Mouse (Mus musculus) myocyte (in vitro differentiated cells): ENCODE measurements around the gene Pced1a. TPM values are rescaled to one million over a fixed set of nuclear protein-coding genes. Genes with fewer than 3 reads are reported as not detected.
"Not testable (repeated sequence)": the region's sequence is repeated elsewhere in the genome, so short reads cannot be mapped to it uniquely, and the experiment has no call there.

Experiments
- H3K27me3 ChIP-seq: one replicate; pipeline ENCODE4 v1.6.1; 2011; ENCODE audit not compliant: control insufficient read depth, insufficient read depth, insufficient read length
- H3K36me3 ChIP-seq: one replicate; pipeline ENCODE4 v1.6.1; 2011; ENCODE audit not compliant: control insufficient read depth, insufficient read depth
- H3K4me2 ChIP-seq: one replicate; pipeline ENCODE4 v1.6.1; 2011; ENCODE audit warnings: low read depth, control low read depth
- H3K4me3 ChIP-seq: one replicate; pipeline ENCODE4 v1.5.1; 2011; ENCODE audit warnings: mild to moderate bottlenecking, control low read depth, moderate library complexity
- H3K79me2 ChIP-seq: one replicate; pipeline ENCODE4 v1.6.1; 2011; ENCODE audit not compliant: control insufficient read depth, insufficient read depth
- H3ac ChIP-seq: one replicate; pipeline ENCODE4 v1.6.1; 2011; ENCODE audit not compliant: control insufficient read depth, insufficient read length
- CEBPB ChIP-seq: IDR thresholded peaks from 2 replicates; pipeline ENCODE4 v1.6.1; 2011; ENCODE audit warnings: mild to moderate bottlenecking, moderate library complexity; ENCODE audit not compliant: poor library complexity, insufficient read depth, severe bottlenecking
- E2F4 ChIP-seq: IDR thresholded peaks from one replicate; pipeline ENCODE4 v1.6.1; 2011; ENCODE audit warnings: mild to moderate bottlenecking, control low read depth, moderate library complexity; ENCODE audit not compliant: insufficient read depth
- MAX ChIP-seq: IDR thresholded peaks from one replicate; pipeline ENCODE4 v1.6.1; 2011; ENCODE audit warnings: low read depth, mild to moderate bottlenecking, control low read depth
- MYOD1 ChIP-seq, 3 experiments: IDR thresholded peaks; one replicate each; pipeline ENCODE4 v1.6.1; 2011; ENCODE audit warnings: control low read depth in 2 of 3, low read depth in 2 of 3, mild to moderate bottlenecking in 2 of 3, moderate library complexity in 1 of 3; ENCODE audit not compliant: insufficient read length in 2 of 3, control insufficient read depth in 1 of 3
- MYOG ChIP-seq, 3 experiments: IDR thresholded peaks; one replicate each; pipeline ENCODE4 v1.6.1; 2011; ENCODE audit warnings: control low read depth in 2 of 3, low read depth in 2 of 3, mild to moderate bottlenecking in 2 of 3; ENCODE audit not compliant: insufficient read length in 2 of 3, control insufficient read depth in 1 of 3, insufficient read depth in 1 of 3
- POLR2A ChIP-seq: IDR thresholded peaks from one replicate; pipeline ENCODE4 v1.6.1; 2011; ENCODE audit warnings: low read depth, mild to moderate bottlenecking, control low read depth, moderate library complexity; ENCODE audit not compliant: insufficient read length
- POLR2AphosphoS2 ChIP-seq: IDR thresholded peaks from one replicate; pipeline ENCODE4 v1.6.1; 2011; ENCODE audit warnings: low read depth, control low read depth; ENCODE audit not compliant: insufficient read length
- REST ChIP-seq: IDR thresholded peaks from one replicate; pipeline ENCODE4 v1.6.1; 2011; ENCODE audit warnings: mild to moderate bottlenecking, control low read depth, moderate library complexity; ENCODE audit not compliant: insufficient read depth, insufficient read length
- SRF ChIP-seq: IDR thresholded peaks from one replicate; pipeline ENCODE4 v1.6.1; 2011; ENCODE audit warnings: low read depth; ENCODE audit not compliant: control insufficient read depth, insufficient read length
- TCF12 ChIP-seq: IDR thresholded peaks from one replicate; pipeline ENCODE4 v1.6.1; 2011; ENCODE audit warnings: mild to moderate bottlenecking, control low read depth; ENCODE audit not compliant: poor library complexity, insufficient read depth, severe bottlenecking
- TCF3 ChIP-seq: IDR thresholded peaks from one replicate; pipeline ENCODE4 v1.6.1; 2011; ENCODE audit warnings: low read depth, control low read depth; ENCODE audit not compliant: insufficient read length
- USF1 ChIP-seq: IDR thresholded peaks from one replicate; pipeline ENCODE4 v1.6.1; 2011; ENCODE audit warnings: low read depth, mild to moderate bottlenecking, control low read depth, moderate library complexity
- polyA plus RNA-seq: library from polyadenylated mRNA; unstranded; fragments of >200 nt; fragmentation: generic; extraction: Trizol; gene quantifications from one replicate; pipeline ENCODE4 v1.2.1, GENCODE M21; 2012; ENCODE audit warnings: missing spikeins

Gene Pced1a
- polyA plus RNA-seq, 1 experiment = 10.9 TPM

- H3K4me3 ChIP-seq = no peak overlapping the region
- no peak overlapping the region for H3ac ChIP-seq
- H3K79me2 ChIP-seq = no peaks in the 10 kb centered on the region
- TF ChIP-seq MYOD1 (IDR thresholded peaks at IDR 0.05; ENCODE audit: control insufficient read depth in 1 of 3, insufficient read length in 2 of 3, low read depth in 2 of 3) (peak in 2 of 3 experiments; percentile 25 to 64), USF1 (no peak), REST (no peak), MYOG (IDR thresholded peaks at IDR 0.05; ENCODE audit: control insufficient read depth in 1 of 3, insufficient read depth in 1 of 3, insufficient read length in 2 of 3, low read depth in 2 of 3) (peak in 2 of 3 experiments; percentile 46 to 67), SRF (no peak)
- peaks cover 42% of the 10 kb centered on the region for H3K27me3 ChIP-seq
- no peaks in the 10 kb centered on the region for H3K36me3 ChIP-seq
- no peak overlapping the region for H3K4me2 ChIP-seq
These were observed 49.5 kb downstream of the Pced1a start for GRCm38 (mm10) chr2:130374951-130375350.

GRCm38 (mm10) chr2:130373026-130373425 lies 51.5 kb downstream of the Pced1a start:
- peaks cover 44% of the 10 kb centered on the region for H3K27me3 ChIP-seq
- H3K79me2 ChIP-seq, H3K4me3 ChIP-seq, H3K4me2 ChIP-seq, H3ac ChIP-seq, H3K36me3 ChIP-seq: not testable (repeated sequence)

- no peak overlapping the region for H3ac ChIP-seq
- TF ChIP-seq MAX (no peak), MYOD1 (IDR thresholded peaks at IDR 0.05; ENCODE audit: control insufficient read depth in 1 of 3, insufficient read length in 2 of 3, low read depth in 2 of 3) (no peak), MYOG (IDR thresholded peaks at IDR 0.05; ENCODE audit: control insufficient read depth in 1 of 3, insufficient read depth in 1 of 3, insufficient read length in 2 of 3, low read depth in 2 of 3) (no peak), CEBPB (no peak), E2F4 (no peak), TCF12 (no peak), SRF (no peak), POLR2A (no peak), REST (no peak), POLR2AphosphoS2 (no peak), TCF3 (no peak)
- H3K79me2 ChIP-seq = no peaks in the 10 kb centered on the region
- H3K27me3 ChIP-seq = peaks cover 52% of the 10 kb centered on the region
- H3K4me2 ChIP-seq = no peak overlapping the region
- no peaks in the 10 kb centered on the region for H3K36me3 ChIP-seq
- H3K4me3 ChIP-seq = no peak overlapping the region
These were observed 57.1 kb downstream of the Pced1a start for GRCm38 (mm10) chr2:130367386-130367785.

Other genes with a start within 250 kb of the Pced1a start
- 526 TPM for gene Snrpb, start 245.3 kb downstream of the Pced1a start, polyA plus RNA-seq
- gene Tmc2, start 229.5 kb downstream of the Pced1a start, polyA plus RNA-seq = not detected
- 105 TPM for gene Nop56, start 150.3 kb downstream of the Pced1a start, polyA plus RNA-seq
- gene Idh3b, start 140.2 kb downstream of the Pced1a start, polyA plus RNA-seq = 137 TPM
- gene Ebf4, start 129.5 kb downstream of the Pced1a start, polyA plus RNA-seq = 0.10 TPM
- 0.34 TPM for gene Cpxm1, start 27.1 kb downstream of the Pced1a start, polyA plus RNA-seq
- gene Gm28372, start 19.5 kb downstream of the Pced1a start, polyA plus RNA-seq = 0.04 TPM
- gene 1700020A23Rik, start 19.4 kb downstream of the Pced1a start, polyA plus RNA-seq = not detected
- gene Tmem239, start 18.2 kb downstream of the Pced1a start, polyA plus RNA-seq = not detected
- 43.6 TPM for gene Vps16, start 362 bp downstream of the Pced1a start, polyA plus RNA-seq
- 57.9 TPM for gene Ptpra, start 25.6 kb upstream of the Pced1a start, polyA plus RNA-seq
- 86.9 TPM for gene Mrps26, start 139.0 kb upstream of the Pced1a start, polyA plus RNA-seq
- not detected for gene Oxt, start 151.5 kb upstream of the Pced1a start, polyA plus RNA-seq
- not detected for gene Avp, start 157.9 kb upstream of the Pced1a start, polyA plus RNA-seq
- gene Fastkd5, start 205.3 kb upstream of the Pced1a start, polyA plus RNA-seq = 5.9 TPM
- gene Ubox5, start 205.3 kb upstream of the Pced1a start, polyA plus RNA-seq = 5.4 TPM
- 13.3 TPM for gene Lzts3, start 218.1 kb upstream of the Pced1a start, polyA plus RNA-seq
- 137 TPM for gene Ddrgk1, start 240.0 kb upstream of the Pced1a start, polyA plus RNA-seq
- gene Itpa, start 242.9 kb upstream of the Pced1a start, polyA plus RNA-seq = 54.4 TPM